Mouse (Mus musculus) gastrocnemius, adult 18-20 months (tissue): ENCODE measurements at regions not wholly inside any gene's neighbourhood (a gene's known extent, or its start where the extent isn't known, plus 50 kb on each side); places are given as distances from the start of the nearest gene placed in this dataset.
A peak's percentile ranks its signal among the peaks of the same experiment; 100 is the strongest.

Experiments
- DNase-seq: peaks from one replicate; pipeline ENCODE4 v3.0.0; 2021; ENCODE audit warnings: low spot score

- no peak for DNase-seq
Observed at GRCm38 (mm10) chr10:126070984-126071713, 105.2 kb downstream of the Lrig3 start.

- no peak for DNase-seq
Observed at GRCm38 (mm10) chr10:126071714-126072057, 105.7 kb downstream of the Lrig3 start.

GRCm38 (mm10) chr10:126077313-126077966 is 111.5 kb downstream of the Lrig3 start:
- DNase-seq: no peak

- DNase-seq: no peak
Observed at GRCm38 (mm10) chr10:126082576-126082975, 116.6 kb downstream of the Lrig3 start.

- DNase-seq: no peak
Observed at GRCm38 (mm10) chr10:126086684-126087083, 120.7 kb downstream of the Lrig3 start.

- DNase-seq: no peak
Observed at GRCm38 (mm10) chr10:126094238-126094880, 128.4 kb downstream of the Lrig3 start.

GRCm38 (mm10) chr10:126097896-126098295 is 131.9 kb downstream of the Lrig3 start:
- DNase-seq: peak; percentile 32

- peak; percentile 43 for DNase-seq
Observed at GRCm38 (mm10) chr10:126102876-126103275, 136.9 kb downstream of the Lrig3 start.

- DNase-seq: no peak
Observed at GRCm38 (mm10) chr10:126113106-126113505, 147.1 kb downstream of the Lrig3 start.

GRCm38 (mm10) chr10:126115386-126115785 is 149.4 kb downstream of the Lrig3 start:
- no peak for DNase-seq

- DNase-seq: no peak
Observed at GRCm38 (mm10) chr10:126121626-126122025, 155.7 kb downstream of the Lrig3 start.

GRCm38 (mm10) chr10:126122504-126122903 is 156.5 kb downstream of the Lrig3 start:
- DNase-seq: no peak

GRCm38 (mm10) chr10:126133188-126133587 is 167.2 kb downstream of the Lrig3 start:
- DNase-seq: peak; percentile 16

GRCm38 (mm10) chr10:126133957-126134356 is 168.0 kb downstream of the Lrig3 start:
- DNase-seq: no peak

- no peak for DNase-seq
Observed at GRCm38 (mm10) chr10:126138585-126138984, 172.6 kb downstream of the Lrig3 start.

- DNase-seq: peak; percentile 32
Observed at GRCm38 (mm10) chr10:126141586-126141985, 175.6 kb downstream of the Lrig3 start.

- peak; percentile 59 for DNase-seq
Observed at GRCm38 (mm10) chr10:126143833-126144232, 177.9 kb downstream of the Lrig3 start.

- no peak for DNase-seq
Observed at GRCm38 (mm10) chr10:126144609-126145202, 178.7 kb downstream of the Lrig3 start.

GRCm38 (mm10) chr10:126157300-126157699 is 191.3 kb downstream of the Lrig3 start:
- peak; percentile 24 for DNase-seq

GRCm38 (mm10) chr10:126165215-126165614 is 199.2 kb downstream of the Lrig3 start:
- DNase-seq: no peak

- no peak for DNase-seq
Observed at GRCm38 (mm10) chr10:126169095-126169873, 203.3 kb downstream of the Lrig3 start.

GRCm38 (mm10) chr10:126169874-126170163 is 203.9 kb downstream of the Lrig3 start:
- peak; percentile 48 for DNase-seq
